Mouse (Mus musculus) myocyte (in vitro differentiated cells): ENCODE data around the gene Zfp36l1. TPM values are rescaled to one million over a fixed set of nuclear protein-coding genes. Genes with fewer than 3 reads are reported as not detected.

Experiments
- H3K27me3 ChIP-seq: one replicate; pipeline ENCODE4 v1.6.1; 2011; ENCODE audit not compliant: control insufficient read depth, insufficient read depth, insufficient read length
- H3K36me3 ChIP-seq: one replicate; pipeline ENCODE4 v1.6.1; 2011; ENCODE audit not compliant: control insufficient read depth, insufficient read depth
- H3K4me2 ChIP-seq: one replicate; pipeline ENCODE4 v1.6.1; 2011; ENCODE audit warnings: low read depth, control low read depth
- H3K4me3 ChIP-seq: one replicate; pipeline ENCODE4 v1.5.1; 2011; ENCODE audit warnings: mild to moderate bottlenecking, control low read depth, moderate library complexity
- H3K79me2 ChIP-seq: one replicate; pipeline ENCODE4 v1.6.1; 2011; ENCODE audit not compliant: control insufficient read depth, insufficient read depth
- H3ac ChIP-seq: one replicate; pipeline ENCODE4 v1.6.1; 2011; ENCODE audit not compliant: control insufficient read depth, insufficient read length
- CEBPB ChIP-seq: IDR thresholded peaks from 2 replicates; pipeline ENCODE4 v1.6.1; 2011; ENCODE audit warnings: mild to moderate bottlenecking, moderate library complexity; ENCODE audit not compliant: poor library complexity, insufficient read depth, severe bottlenecking
- E2F4 ChIP-seq: IDR thresholded peaks from one replicate; pipeline ENCODE4 v1.6.1; 2011; ENCODE audit warnings: mild to moderate bottlenecking, control low read depth, moderate library complexity; ENCODE audit not compliant: insufficient read depth
- MAX ChIP-seq: IDR thresholded peaks from one replicate; pipeline ENCODE4 v1.6.1; 2011; ENCODE audit warnings: low read depth, mild to moderate bottlenecking, control low read depth
- MYOD1 ChIP-seq, 3 experiments: IDR thresholded peaks; one replicate each; pipeline ENCODE4 v1.6.1; 2011; ENCODE audit warnings: control low read depth in 2 of 3, low read depth in 2 of 3, mild to moderate bottlenecking in 2 of 3, moderate library complexity in 1 of 3; ENCODE audit not compliant: insufficient read length in 2 of 3, control insufficient read depth in 1 of 3
- MYOG ChIP-seq, 3 experiments: IDR thresholded peaks; one replicate each; pipeline ENCODE4 v1.6.1; 2011; ENCODE audit warnings: control low read depth in 2 of 3, low read depth in 2 of 3, mild to moderate bottlenecking in 2 of 3; ENCODE audit not compliant: insufficient read length in 2 of 3, control insufficient read depth in 1 of 3, insufficient read depth in 1 of 3
- POLR2A ChIP-seq: IDR thresholded peaks from one replicate; pipeline ENCODE4 v1.6.1; 2011; ENCODE audit warnings: low read depth, mild to moderate bottlenecking, control low read depth, moderate library complexity; ENCODE audit not compliant: insufficient read length
- POLR2AphosphoS2 ChIP-seq: IDR thresholded peaks from one replicate; pipeline ENCODE4 v1.6.1; 2011; ENCODE audit warnings: low read depth, control low read depth; ENCODE audit not compliant: insufficient read length
- REST ChIP-seq: IDR thresholded peaks from one replicate; pipeline ENCODE4 v1.6.1; 2011; ENCODE audit warnings: mild to moderate bottlenecking, control low read depth, moderate library complexity; ENCODE audit not compliant: insufficient read depth, insufficient read length
- TCF12 ChIP-seq: IDR thresholded peaks from one replicate; pipeline ENCODE4 v1.6.1; 2011; ENCODE audit warnings: mild to moderate bottlenecking, control low read depth; ENCODE audit not compliant: poor library complexity, insufficient read depth, severe bottlenecking
- TCF3 ChIP-seq: IDR thresholded peaks from one replicate; pipeline ENCODE4 v1.6.1; 2011; ENCODE audit warnings: low read depth, control low read depth; ENCODE audit not compliant: insufficient read length
- USF1 ChIP-seq: IDR thresholded peaks from one replicate; pipeline ENCODE4 v1.6.1; 2011; ENCODE audit warnings: low read depth, mild to moderate bottlenecking, control low read depth, moderate library complexity
- polyA plus RNA-seq: library from polyadenylated mRNA; unstranded; fragments of >200 nt; fragmentation: generic; extraction: Trizol; gene quantifications from one replicate; pipeline ENCODE4 v1.2.1, GENCODE M21; 2012; ENCODE audit warnings: missing spikeins

Zfp36l1 gene
- polyA plus RNA-seq, 1 experiment = 35.7 TPM

DNA sequence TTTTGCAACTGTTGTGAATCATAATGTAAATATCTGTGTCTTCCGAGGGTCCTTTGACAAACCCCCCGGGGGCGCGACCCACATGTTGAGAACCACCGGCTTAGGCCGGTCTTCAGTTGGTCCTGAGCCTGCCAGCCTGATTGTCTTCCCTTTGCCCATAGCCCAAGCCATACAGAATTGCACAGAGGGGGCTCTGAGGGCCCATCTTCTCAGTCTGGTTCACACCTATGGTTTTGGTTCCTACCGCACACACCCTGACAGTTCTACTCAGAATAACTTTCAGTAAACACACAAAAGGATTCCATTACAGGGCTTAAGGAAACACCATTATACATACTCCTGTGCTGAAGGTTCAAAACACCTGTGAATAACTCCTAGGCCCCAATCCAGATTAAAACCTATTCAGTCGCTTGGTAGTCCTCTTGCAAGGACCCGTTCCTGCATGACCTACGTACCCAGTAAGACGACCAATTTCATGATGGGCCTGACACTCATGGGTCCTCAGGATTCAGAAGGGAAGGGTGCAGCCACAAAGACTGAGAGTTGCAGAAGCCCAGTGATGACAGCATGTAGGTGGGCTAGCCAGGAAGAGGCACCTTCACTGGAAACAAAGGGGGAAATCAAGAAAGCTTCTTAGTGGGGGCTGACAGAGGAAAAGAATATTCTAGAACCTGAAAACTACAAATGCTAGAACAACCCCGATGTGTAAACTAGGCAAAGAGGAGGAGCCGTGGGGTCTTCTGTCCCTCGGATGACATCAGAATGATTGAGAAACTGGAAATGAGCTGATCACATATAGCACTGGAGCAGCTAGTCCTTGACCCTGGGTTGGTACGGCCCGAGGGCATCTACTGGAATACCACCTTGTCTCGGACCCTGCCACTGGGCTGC lies 18.8 kb upstream of the Zfp36l1 start:
- TF ChIP-seq REST = no peak
- peak; percentile 13 for TF ChIP-seq POLR2A
- no peaks in the 10 kb centered on the region for H3K27me3 ChIP-seq
- H3K36me3 ChIP-seq = no peaks in the 10 kb centered on the region
- H3K4me3 ChIP-seq = peak overlapping the region; percentile 24
- peak overlapping the region; percentile 44 for H3ac ChIP-seq
- peak overlapping the region; percentile 90 for H3K4me2 ChIP-seq
- H3K79me2 ChIP-seq = no peaks in the 10 kb centered on the region

DNA sequence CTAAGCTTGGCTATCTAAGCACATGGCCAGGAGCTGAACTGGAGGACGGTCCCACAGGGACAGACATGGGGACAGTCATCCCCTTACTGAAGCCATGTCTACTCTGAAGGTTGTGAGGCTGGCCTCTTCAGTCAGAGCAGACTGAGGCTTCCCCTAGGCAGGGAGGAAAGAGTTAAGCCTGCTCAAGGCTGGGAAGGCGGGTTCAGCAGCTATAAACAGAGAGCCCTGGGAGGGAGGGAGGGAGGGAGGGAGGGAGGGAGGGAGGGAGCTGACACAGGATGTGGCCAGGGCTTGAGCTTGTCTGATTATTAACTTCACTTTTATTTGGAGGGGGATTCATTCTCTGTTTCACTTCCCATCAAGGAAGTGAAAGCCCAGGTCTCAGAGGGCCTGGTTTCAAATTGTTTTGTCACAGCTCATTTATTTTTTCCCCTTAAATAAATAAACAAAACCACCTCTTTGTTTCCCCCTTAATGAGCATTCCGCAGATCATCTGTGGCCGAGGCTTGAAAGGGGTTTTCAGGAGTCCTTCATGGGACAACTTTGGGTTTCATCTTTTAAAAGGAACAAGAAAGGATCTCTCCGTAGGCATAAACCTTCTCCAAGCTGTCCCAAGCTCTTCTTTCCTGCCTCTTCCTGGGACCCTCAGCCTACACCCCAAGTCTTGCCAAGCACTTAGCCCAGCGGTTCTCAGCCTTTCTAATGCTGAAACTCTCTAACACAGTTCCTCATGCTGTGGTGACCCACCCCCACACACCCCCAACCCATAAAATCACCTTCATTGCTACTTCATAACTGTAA lies 17.9 kb upstream of the Zfp36l1 start:
- Histone ChIP-seq H3K79me2 (no peaks in the 10 kb centered on the region), H3K4me2 (peak overlapping the region; percentile 90), H3K4me3 (peak overlapping the region; percentile 24), H3K36me3 (no peaks in the 10 kb centered on the region), H3ac (no peak overlapping the region), H3K27me3 (no peaks in the 10 kb centered on the region)
- TF ChIP-seq POLR2AphosphoS2 (no peak), USF1 (no peak), REST (no peak), TCF12 (no peak), TCF3 (no peak), MYOG (IDR thresholded peaks at IDR 0.05; ENCODE audit: control insufficient read depth in 1 of 3, insufficient read depth in 1 of 3, insufficient read length in 2 of 3, low read depth in 2 of 3) (no peak)

DNA sequence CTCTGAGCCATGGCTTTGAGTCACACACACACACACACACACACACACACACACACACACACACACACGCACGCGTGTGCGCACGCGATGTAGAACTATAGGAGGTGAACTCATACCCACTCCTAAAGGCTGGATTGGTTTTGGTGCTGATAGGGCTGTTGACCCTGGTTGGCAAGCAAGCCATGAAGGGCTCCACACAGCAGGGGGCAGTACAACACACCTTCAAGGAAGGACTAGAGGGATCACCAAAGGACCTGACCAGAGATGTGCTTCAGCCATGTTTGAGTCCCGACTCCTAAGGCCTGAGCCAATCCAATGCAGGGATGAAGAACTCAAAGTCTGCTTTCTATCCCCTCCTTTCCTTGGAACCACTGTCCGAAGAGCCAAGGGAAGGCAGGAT lies 16.7 kb upstream of the Zfp36l1 start:
- Histone ChIP-seq H3K36me3 (no peaks in the 10 kb centered on the region), H3K4me3 (no peak overlapping the region), H3K27me3 (no peaks in the 10 kb centered on the region), H3K4me2 (no peak overlapping the region), H3K79me2 (no peaks in the 10 kb centered on the region), H3ac (no peak overlapping the region)
- TF ChIP-seq TCF3 = no peak
- TF ChIP-seq TCF12 = no peak
- no peak for TF ChIP-seq USF1

DNA sequence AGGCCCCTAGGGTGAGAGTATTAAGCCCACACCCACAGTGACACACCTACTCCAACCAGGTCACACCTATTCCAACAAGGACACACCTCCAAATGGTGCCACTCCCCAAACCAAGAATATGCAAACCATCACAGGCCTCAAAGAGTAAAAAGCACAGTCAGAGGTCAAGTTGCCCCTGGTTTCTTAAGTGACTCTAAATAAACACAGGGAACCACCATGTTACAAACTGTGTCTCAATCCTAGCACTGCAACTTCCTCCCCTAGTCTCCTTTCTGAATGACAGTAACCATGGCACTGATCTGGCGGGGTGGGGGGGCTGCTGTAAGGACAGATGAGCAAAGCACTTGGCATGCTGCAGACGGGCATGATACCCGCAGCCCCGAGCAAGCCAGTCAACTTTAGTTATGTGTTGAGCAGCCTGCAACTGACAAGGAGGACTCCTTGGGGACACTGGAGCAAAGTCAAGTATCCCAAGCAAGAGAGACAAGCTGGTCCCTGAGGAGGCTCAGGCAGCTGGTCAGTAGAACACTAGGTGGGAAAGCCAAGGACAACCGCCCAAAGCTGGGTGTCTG lies 14.5 kb upstream of the Zfp36l1 start:
- no peak overlapping the region for H3ac ChIP-seq
- H3K27me3 ChIP-seq = no peaks in the 10 kb centered on the region
- no peak for TF ChIP-seq E2F4
- TF ChIP-seq POLR2AphosphoS2 = no peak
- no peak for TF ChIP-seq TCF3
- TF ChIP-seq MYOD1 (IDR thresholded peaks at IDR 0.05; ENCODE audit: control insufficient read depth in 1 of 3, insufficient read length in 2 of 3, low read depth in 2 of 3) = no peak
- no peak for TF ChIP-seq MYOG (IDR thresholded peaks at IDR 0.05; ENCODE audit: control insufficient read depth in 1 of 3, insufficient read depth in 1 of 3, insufficient read length in 2 of 3, low read depth in 2 of 3)
- no peak for TF ChIP-seq CEBPB
- no peak for TF ChIP-seq POLR2A
- TF ChIP-seq USF1 = no peak
- no peak overlapping the region for H3K4me3 ChIP-seq
- no peaks in the 10 kb centered on the region for H3K79me2 ChIP-seq
- H3K4me2 ChIP-seq = no peak overlapping the region
- H3K36me3 ChIP-seq = no peaks in the 10 kb centered on the region

DNA sequence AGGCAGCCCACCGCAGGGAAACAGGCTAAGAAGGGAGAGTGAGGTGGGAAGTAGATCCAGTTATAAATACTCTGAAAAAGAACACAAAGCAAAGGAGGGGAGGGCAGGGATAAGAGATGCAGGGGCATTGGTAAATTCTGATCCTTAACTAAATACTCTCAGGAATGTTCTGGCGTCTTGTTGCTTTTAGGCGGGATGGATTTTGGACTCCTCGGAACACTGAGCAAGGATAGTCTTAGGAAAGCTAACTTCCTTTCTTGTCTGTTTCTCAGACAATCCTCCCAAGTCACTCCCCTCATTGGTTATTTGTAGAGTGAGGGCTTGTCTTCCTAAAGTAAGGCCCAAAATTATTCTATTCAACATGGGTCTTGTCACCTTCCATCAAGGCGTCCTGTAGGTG lies 12.5 kb upstream of the Zfp36l1 start:
- Histone ChIP-seq H3ac (no peak overlapping the region), H3K4me3 (no peak overlapping the region), H3K27me3 (no peaks in the 10 kb centered on the region), H3K36me3 (no peaks in the 10 kb centered on the region), H3K4me2 (no peak overlapping the region), H3K79me2 (no peaks in the 10 kb centered on the region)
- TF ChIP-seq MAX (no peak), MYOG (IDR thresholded peaks at IDR 0.05; ENCODE audit: control insufficient read depth in 1 of 3, insufficient read depth in 1 of 3, insufficient read length in 2 of 3, low read depth in 2 of 3) (no peak), TCF3 (no peak)

DNA sequence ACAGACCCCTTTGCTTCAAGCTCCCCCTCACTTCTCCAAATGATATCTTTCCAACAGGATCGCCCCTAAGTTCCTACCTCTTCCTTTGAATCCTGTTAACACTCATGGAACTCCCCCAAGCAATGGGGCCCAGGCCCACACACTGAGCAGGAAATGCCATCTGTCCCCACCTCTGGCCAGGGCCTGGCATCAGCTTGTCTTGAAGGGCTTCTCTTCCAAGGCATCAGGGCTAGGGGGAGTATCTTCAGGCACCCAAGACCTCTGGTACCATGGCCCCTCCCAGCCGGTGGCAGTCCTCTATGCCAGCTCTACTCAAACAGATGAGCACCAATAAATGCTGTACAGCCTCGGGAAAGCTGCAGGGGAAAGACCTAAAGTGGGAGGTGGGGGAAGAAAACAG lies 11.9 kb upstream of the Zfp36l1 start:
- Histone ChIP-seq H3K79me2 (no peaks in the 10 kb centered on the region), H3ac (no peak overlapping the region), H3K36me3 (no peaks in the 10 kb centered on the region), H3K4me3 (no peak overlapping the region), H3K4me2 (peak overlapping the region; percentile 67), H3K27me3 (no peaks in the 10 kb centered on the region)
- TF ChIP-seq MAX (no peak), MYOD1 (IDR thresholded peaks at IDR 0.05; ENCODE audit: control insufficient read depth in 1 of 3, insufficient read length in 2 of 3, low read depth in 2 of 3) (peak in 1 of 3 experiments; percentile 32), MYOG (IDR thresholded peaks at IDR 0.05; ENCODE audit: control insufficient read depth in 1 of 3, insufficient read depth in 1 of 3, insufficient read length in 2 of 3, low read depth in 2 of 3) (peak in 1 of 3 experiments; percentile 23)
